Mouse (Mus musculus): ENCODE data around the gene Eid2. TPM values are rescaled to one million over a fixed set of nuclear protein-coding genes. Genes with fewer than 3 reads are reported as not detected.
A peak's percentile ranks its signal among the peaks of the same experiment; 100 is the strongest.

Gene Eid2
- polyA plus RNA-seq, 1 experiment from 2014 or later = 13.4 TPM

DNA sequence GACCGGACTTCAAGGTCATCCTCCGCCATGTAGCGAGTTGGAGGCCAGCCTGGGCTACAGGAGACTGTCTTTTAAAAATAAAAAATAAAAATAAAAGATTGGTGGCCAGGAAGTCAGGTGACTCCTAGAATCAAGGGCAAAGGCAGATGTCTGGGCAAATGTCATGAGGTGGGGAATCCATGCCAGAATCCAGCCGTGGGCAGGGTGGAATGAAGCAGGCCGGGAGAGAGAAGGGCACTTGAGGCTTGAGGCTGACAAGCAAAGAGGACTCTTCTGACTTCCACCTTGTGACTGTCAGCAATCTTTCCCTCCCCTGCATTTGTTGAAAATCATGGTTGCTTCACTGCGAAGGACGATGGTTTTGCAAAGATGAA is 10.6 kb downstream of the Eid2 start:
- H3K36me3 ChIP-seq (ENCODE audit: control insufficient read depth, insufficient read depth, low read length) = no peaks in the 10 kb centered on the region
- DNase-seq (ENCODE audit: low spot score, missing footprints) = peak; percentile 80
- 89% methylated on average over 7 of the region's 7 CpGs for WGBS
- H3K9ac ChIP-seq (ENCODE audit: low read length) = peak overlapping the region; percentile 95
- peaks cover 3% of the 10 kb centered on the region; the same call in 1 of the 2 replicates for H3K4me1 ChIP-seq (ENCODE audit: control insufficient read depth, insufficient read depth, low read length)
- ATAC-seq (ENCODE audit: low FRiP score) = peak; percentile 4; the same call in 1 of the 2 replicates
- H3K27ac ChIP-seq (ENCODE audit: low read depth, low read length) = no peak overlapping the region
- H3K4me2 ChIP-seq = peak overlapping the region; percentile 74
- H3K27me3 ChIP-seq (ENCODE audit: control insufficient read depth, insufficient read depth, low read length) = no peaks in the 10 kb centered on the region
- H3K4me3 ChIP-seq (ENCODE audit: low read depth, low read length) = peak overlapping the region; percentile 58
- H3K9me3 ChIP-seq (ENCODE audit: control insufficient read depth, low read length) = no peaks in the 10 kb centered on the region

DNA sequence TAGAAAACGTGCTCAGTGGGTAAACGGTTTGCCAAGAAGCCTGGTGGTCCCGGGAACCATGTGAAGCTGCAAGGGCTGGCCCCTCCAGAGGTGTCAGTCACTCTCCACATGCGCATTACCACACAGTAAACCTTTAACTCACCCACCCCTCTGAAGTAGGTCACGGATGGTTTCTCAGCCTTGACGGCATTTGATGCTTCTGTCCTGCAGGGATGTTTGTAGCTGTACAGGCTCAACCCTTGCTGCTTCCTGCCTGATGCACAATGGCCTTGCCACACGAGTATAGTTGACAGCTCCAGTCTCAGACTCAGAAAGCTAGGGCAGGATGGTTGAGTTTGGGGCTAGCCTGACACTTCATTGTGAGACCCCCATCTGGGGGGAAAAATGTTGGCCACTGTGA is 12.9 kb downstream of the Eid2 start:
- ATAC-seq (ENCODE audit: low FRiP score) (no peak), DNase-seq (ENCODE audit: low spot score, missing footprints) (no peak)
- no peak overlapping the region for H3K9ac ChIP-seq (ENCODE audit: low read length)
- H3K27ac ChIP-seq (ENCODE audit: low read depth, low read length) = no peak overlapping the region
- H3K4me3 ChIP-seq (ENCODE audit: low read depth, low read length) = no peak overlapping the region
- H3K27me3 ChIP-seq (ENCODE audit: control insufficient read depth, insufficient read depth, low read length) = no peaks in the 10 kb centered on the region
- H3K36me3 ChIP-seq (ENCODE audit: control insufficient read depth, insufficient read depth, low read length) = no peaks in the 10 kb centered on the region
- WGBS = 79% methylated on average over 7 of the region's 7 CpGs
- H3K9me3 ChIP-seq (ENCODE audit: control insufficient read depth, low read length) = no peaks in the 10 kb centered on the region
- no peak overlapping the region for H3K4me2 ChIP-seq
- H3K4me1 ChIP-seq (ENCODE audit: control insufficient read depth, insufficient read depth, low read length) = peaks cover 3% of the 10 kb centered on the region; the same call in 1 of the 2 replicates

DNA sequence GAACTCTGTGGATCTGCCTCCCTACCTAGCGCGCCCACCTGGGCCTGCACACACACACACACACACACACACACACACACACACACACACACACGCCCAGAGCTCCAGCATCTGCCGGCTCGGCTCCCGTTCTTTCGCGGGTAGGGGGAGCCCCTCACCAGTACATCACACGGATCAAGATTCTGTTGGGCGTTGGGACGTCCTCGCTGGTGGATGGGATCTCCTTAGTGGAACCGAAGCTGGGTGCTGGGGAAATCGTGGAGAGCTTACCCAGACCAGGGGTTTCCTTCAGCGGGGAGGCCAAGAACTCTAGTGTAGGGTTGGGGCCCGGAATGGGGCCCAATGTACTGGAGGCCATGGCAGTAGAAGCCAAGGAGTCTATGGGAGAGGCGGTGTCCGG is 22.5 kb downstream of the Eid2 start:
- ATAC-seq (ENCODE audit: low FRiP score) = peak; percentile 39
- WGBS = under 1% methylated on average over 17 of the region's 18 CpGs
- no peak overlapping the region for H3K27ac ChIP-seq (ENCODE audit: low read depth, low read length)
- peaks cover 17% of the 10 kb centered on the region for H3K4me1 ChIP-seq (ENCODE audit: control insufficient read depth, insufficient read depth, low read length)
- H3K36me3 ChIP-seq (ENCODE audit: control insufficient read depth, insufficient read depth, low read length) = 0 out of 2 replicates have a peak, but pooled peaks cover 2% of the 10 kb centered on the region
- H3K4me3 ChIP-seq (ENCODE audit: low read depth, low read length) = peak overlapping the region; percentile 23
- no peaks in the 10 kb centered on the region for H3K9me3 ChIP-seq (ENCODE audit: control insufficient read depth, low read length)
- peak overlapping the region; percentile 44 for H3K9ac ChIP-seq (ENCODE audit: low read length)
- H3K27me3 ChIP-seq (ENCODE audit: control insufficient read depth, insufficient read depth, low read length) = peaks cover 41% of the 10 kb centered on the region
- DNase-seq (ENCODE audit: low spot score, missing footprints) = no peak
- H3K4me2 ChIP-seq = peak overlapping the region; percentile 40

DNA sequence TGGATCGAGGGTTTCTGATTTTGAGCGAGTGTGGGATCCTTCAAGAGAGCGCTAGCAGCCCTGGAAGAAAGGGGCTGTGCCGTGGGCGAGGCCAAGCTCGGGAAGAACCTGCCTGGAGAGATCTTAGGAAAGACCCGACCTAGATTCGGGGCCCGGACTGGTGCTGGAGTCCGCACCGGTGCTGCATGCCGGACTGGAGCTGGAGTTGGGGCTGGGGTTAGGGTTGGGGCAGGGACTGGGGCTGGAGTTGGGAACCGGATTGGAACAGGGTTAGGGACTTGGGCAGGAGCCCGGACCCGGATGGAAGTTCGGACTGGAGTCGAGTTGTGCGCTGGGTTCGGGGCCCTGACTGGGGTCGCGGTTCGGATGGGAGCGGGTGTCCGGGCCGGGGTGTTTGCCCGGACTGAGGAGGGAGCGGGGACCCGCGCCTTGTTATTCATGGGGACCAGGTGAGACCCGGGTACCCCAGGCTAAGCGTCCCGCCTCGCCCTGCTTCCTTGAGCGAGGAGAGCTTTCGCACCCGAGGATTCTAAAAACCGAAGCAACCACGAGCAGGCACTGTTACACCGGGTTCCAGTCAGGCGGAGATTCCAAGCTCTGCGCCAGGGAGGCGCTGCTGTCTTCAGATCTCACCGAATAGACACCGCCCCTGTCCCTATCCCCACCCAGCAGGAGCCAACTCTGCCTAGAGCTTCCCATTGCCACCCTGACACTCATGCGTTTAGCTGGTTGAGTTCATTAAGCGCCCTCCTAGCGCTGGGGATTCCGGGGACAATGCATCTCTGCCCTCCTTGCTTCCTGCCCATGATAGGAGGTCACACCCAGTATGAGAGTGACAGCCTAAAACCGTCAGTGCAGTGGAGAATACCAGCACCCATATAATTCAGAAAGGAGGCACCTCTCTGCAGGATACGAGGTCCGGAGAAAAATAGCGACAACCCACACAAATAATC is 23.2 kb downstream of the Eid2 start, which contains the start of gene Selenov:
TSS of gene Selenov (minus strand) at position 549 of the 953 bp plus-strand sequence.
- ATAC-seq (ENCODE audit: low FRiP score) (peak; percentile 56), DNase-seq (ENCODE audit: low spot score, missing footprints) (peak; percentile 94)
- Histone ChIP-seq H3K4me2 (peak within 1 kb of the TSS; percentile 40), H3K27ac (ENCODE audit: low read depth, low read length) (no peak within 1 kb of the TSS; the same call in 1 of the 2 replicates), H3K9me3 (ENCODE audit: control insufficient read depth, low read length) (no peaks in the 10 kb centered on the region), H3K4me1 (ENCODE audit: control insufficient read depth, insufficient read depth, low read length) (peaks cover 17% of the 10 kb centered on the region), H3K9ac (ENCODE audit: low read length) (peak within 1 kb of the TSS; percentile 44), H3K36me3 (ENCODE audit: control insufficient read depth, insufficient read depth, low read length) (0 out of 2 replicates have a peak, but pooled peaks cover 2% of the 10 kb centered on the region), H3K27me3 (ENCODE audit: control insufficient read depth, insufficient read depth, low read length) (peaks cover 41% of the 10 kb centered on the region), H3K4me3 (ENCODE audit: low read depth, low read length) (peak within 1 kb of the TSS; percentile 23)
- WGBS = under 1% methylated on average over 52 of the region's 52 CpGs

DNA sequence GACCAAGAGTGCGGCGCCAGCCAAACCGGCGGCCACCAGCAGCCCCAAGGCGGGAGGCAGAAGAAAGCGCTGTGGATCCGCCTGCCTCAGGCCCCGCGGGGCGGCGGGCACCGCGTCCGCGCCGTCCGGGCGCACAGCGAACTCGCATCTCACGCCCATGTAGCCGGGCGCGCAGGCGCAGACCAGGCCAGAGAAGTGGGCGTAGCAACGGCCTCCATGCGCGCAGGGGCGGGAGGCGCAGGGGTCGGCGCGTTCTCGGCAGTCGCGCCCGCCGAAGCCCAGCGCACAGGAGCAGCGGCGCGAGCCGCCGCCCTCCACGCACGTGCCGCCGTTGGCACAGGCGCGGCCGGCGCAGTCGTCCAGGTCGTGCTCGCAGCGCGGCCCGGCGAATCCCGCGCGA is 26.8 kb downstream of the Eid2 start:
- no peaks in the 10 kb centered on the region for H3K9me3 ChIP-seq (ENCODE audit: control insufficient read depth, low read length)
- ATAC-seq (ENCODE audit: low FRiP score) (peak; percentile 40), DNase-seq (ENCODE audit: low spot score, missing footprints) (peak; percentile 96)
- peak overlapping the region; percentile 69 for H3K4me2 ChIP-seq
- no peak overlapping the region for H3K27ac ChIP-seq (ENCODE audit: low read depth, low read length)
- 3% methylated on average over 57 of the region's 63 CpGs for WGBS
- H3K36me3 ChIP-seq (ENCODE audit: control insufficient read depth, insufficient read depth, low read length) = 0 out of 2 replicates have a peak, but pooled peaks cover 2% of the 10 kb centered on the region
- peak overlapping the region; percentile 41 for H3K4me3 ChIP-seq (ENCODE audit: low read depth, low read length)
- peaks cover 22% of the 10 kb centered on the region for H3K4me1 ChIP-seq (ENCODE audit: control insufficient read depth, insufficient read depth, low read length)
- peaks cover 39% of the 10 kb centered on the region for H3K27me3 ChIP-seq (ENCODE audit: control insufficient read depth, insufficient read depth, low read length)
- H3K9ac ChIP-seq (ENCODE audit: low read length) = peak overlapping the region; percentile 52

DNA sequence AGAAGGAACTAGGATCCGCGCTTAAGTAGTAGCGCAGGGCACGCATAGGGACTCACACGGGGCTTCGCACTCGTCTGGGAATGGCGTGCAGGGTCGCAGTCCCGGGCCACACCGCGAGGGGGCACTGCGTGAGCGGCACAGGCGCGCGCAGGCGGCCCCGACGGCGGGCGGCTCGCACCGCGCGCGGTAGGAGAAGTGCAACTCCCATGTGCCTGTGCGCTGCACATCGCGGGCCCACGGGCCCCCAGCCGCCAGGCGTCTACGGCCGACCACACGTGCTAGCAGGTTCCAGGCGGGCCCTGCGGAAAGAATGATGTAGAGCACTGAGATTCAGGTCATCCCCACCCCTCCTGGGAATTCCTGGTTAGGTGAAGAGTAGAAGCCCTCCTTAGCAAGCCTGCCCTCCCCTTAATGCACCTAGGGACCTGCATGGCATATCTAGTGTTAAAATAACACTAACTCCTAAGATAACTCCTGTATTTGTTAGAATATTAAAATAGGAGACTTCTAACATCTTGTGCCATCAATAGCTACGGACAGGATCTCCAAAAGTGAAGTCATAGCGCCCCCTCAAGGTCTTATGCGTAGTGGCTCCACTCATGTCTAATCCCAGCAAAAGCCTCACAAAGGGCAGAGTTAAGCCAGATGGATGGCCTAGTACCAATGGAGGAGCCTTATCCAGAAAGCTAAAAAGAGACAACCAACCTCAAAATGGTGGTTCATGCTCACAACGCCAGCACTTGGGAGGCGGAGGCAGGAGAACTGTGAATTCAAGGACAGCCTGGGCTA is 31.4 kb downstream of the Eid2 start:
- Histone ChIP-seq H3K36me3 (ENCODE audit: control insufficient read depth, insufficient read depth, low read length) (no peaks in the 10 kb centered on the region), H3K9ac (ENCODE audit: low read length) (peak overlapping the region; percentile 26; the same call in 1 of the 2 replicates), H3K4me1 (ENCODE audit: control insufficient read depth, insufficient read depth, low read length) (peaks cover 30% of the 10 kb centered on the region), H3K9me3 (ENCODE audit: control insufficient read depth, low read length) (no peaks in the 10 kb centered on the region), H3K27ac (ENCODE audit: low read depth, low read length) (no peak overlapping the region), H3K27me3 (ENCODE audit: control insufficient read depth, insufficient read depth, low read length) (peaks cover 16% of the 10 kb centered on the region), H3K4me3 (ENCODE audit: low read depth, low read length) (peak overlapping the region; percentile 25), H3K4me2 (peak overlapping the region; percentile 61)
- peak; percentile 25; the same call in 1 of the 2 replicates for ATAC-seq (ENCODE audit: low FRiP score)
- 11% methylated on average over 43 of the region's 43 CpGs for WGBS
- DNase-seq (ENCODE audit: low spot score, missing footprints) = peak; percentile 95

DNA sequence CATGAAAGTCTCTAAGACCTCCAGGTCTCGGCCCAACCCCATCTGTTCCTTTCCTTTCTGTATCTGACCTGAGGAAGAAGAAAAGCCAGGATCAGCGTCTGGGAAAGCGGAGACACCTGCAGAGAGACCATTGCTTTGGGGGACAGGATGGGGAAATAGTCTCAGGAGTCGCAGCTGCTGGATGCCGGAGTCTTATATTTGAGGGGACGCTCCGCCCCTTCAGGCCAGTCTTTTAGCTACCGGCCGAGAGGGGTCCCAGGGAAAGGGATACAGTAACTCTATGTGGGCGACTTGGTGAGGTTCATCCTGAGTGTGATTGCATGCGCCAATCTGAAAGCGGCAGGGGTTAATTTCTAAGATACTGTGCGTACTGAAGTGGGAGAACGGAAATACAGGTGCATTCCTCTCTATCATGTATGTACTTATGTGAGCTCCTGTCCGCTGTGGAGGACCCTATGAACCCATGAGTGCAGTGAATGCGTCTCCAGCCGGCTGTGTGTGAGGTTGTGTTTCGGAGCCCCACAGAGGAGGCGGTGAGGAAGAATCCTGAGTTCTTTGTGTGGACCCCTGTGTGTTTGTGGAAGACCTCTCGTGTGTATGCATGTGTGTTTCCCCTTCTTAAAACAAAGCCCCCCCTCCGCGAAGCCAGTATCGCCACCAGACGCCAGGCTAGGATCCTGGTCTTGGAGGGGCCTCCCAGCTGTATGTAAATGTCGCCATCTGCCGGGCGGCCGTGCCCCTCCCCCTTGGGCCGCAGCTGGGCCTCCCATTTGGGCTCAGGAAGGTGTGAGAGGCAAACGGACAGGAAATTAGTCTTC is 34.1 kb downstream of the Eid2 start, which contains the start of gene Dll3:
TSS of gene Dll3 (minus strand) at position 623 of the 818 bp plus-strand sequence.
- Histone ChIP-seq H3K9ac (ENCODE audit: low read length) (peak within 1 kb of the TSS; percentile 87), H3K36me3 (ENCODE audit: control insufficient read depth, insufficient read depth, low read length) (peaks cover 14% of the 10 kb centered on the region), H3K27me3 (ENCODE audit: control insufficient read depth, insufficient read depth, low read length) (peaks cover 6% of the 10 kb centered on the region; the same call in 1 of the 2 replicates), H3K27ac (ENCODE audit: low read depth, low read length) (peak within 1 kb of the TSS; percentile 91), H3K4me3 (ENCODE audit: low read depth, low read length) (peak within 1 kb of the TSS; percentile 52), H3K4me1 (ENCODE audit: control insufficient read depth, insufficient read depth, low read length) (peaks cover 23% of the 10 kb centered on the region), H3K4me2 (peak within 1 kb of the TSS; percentile 61), H3K9me3 (ENCODE audit: control insufficient read depth, low read length) (no peaks in the 10 kb centered on the region)
- DNase-seq (ENCODE audit: low spot score, missing footprints) = peak; percentile 98
- 1% methylated on average over 30 of the region's 30 CpGs for WGBS
- ATAC-seq (ENCODE audit: low FRiP score) = peak; percentile 84

DNA sequence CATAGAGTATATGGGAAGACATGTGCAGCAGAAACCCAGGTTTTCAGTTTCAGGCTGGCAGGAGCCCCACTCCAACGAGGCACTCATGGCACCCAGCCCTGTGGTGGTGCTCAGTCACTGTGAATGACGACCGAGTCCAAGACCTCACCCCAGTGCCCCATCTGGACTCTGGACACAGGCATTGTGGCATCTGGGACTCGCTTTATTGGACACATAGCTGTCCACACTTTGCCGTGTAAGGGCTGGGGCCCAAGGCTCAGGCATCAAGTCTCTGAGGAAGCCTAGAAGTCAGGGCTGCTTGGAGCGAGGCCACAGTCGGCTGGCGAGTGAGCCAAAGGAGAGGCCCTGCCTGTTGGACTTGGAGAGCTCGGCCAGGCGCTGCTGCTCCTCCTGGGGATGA is 38.0 kb downstream of the Eid2 start:
- Histone ChIP-seq H3K9ac (ENCODE audit: low read length) (no peak overlapping the region), H3K9me3 (ENCODE audit: control insufficient read depth, low read length) (no peaks in the 10 kb centered on the region), H3K4me2 (no peak overlapping the region), H3K36me3 (ENCODE audit: control insufficient read depth, insufficient read depth, low read length) (peaks cover 23% of the 10 kb centered on the region), H3K27me3 (ENCODE audit: control insufficient read depth, insufficient read depth, low read length) (no peaks in the 10 kb centered on the region; the same call in 1 of the 2 replicates), H3K27ac (ENCODE audit: low read depth, low read length) (no peak overlapping the region), H3K4me3 (ENCODE audit: low read depth, low read length) (no peak overlapping the region), H3K4me1 (ENCODE audit: control insufficient read depth, insufficient read depth, low read length) (peaks cover 21% of the 10 kb centered on the region)
- ATAC-seq (ENCODE audit: low FRiP score) = no peak
- WGBS = 90% methylated on average over 10 of the region's 10 CpGs
- DNase-seq (ENCODE audit: low spot score, missing footprints) = no peak

Data from midbrain, embryonic 11.5 days (tissue).